Mouse (Mus musculus) cerebellum, postnatal 10 days (tissue): Measurements from ENCODE around the gene S1pr3.

Source experiments
- DNase-seq, 2 experiments: peaks; one replicate each; pipeline ENCODE4 v3.0.0; 2021; ENCODE audit warnings: mixed read lengths in 2 of 2

S1pr3 gene

DNA sequence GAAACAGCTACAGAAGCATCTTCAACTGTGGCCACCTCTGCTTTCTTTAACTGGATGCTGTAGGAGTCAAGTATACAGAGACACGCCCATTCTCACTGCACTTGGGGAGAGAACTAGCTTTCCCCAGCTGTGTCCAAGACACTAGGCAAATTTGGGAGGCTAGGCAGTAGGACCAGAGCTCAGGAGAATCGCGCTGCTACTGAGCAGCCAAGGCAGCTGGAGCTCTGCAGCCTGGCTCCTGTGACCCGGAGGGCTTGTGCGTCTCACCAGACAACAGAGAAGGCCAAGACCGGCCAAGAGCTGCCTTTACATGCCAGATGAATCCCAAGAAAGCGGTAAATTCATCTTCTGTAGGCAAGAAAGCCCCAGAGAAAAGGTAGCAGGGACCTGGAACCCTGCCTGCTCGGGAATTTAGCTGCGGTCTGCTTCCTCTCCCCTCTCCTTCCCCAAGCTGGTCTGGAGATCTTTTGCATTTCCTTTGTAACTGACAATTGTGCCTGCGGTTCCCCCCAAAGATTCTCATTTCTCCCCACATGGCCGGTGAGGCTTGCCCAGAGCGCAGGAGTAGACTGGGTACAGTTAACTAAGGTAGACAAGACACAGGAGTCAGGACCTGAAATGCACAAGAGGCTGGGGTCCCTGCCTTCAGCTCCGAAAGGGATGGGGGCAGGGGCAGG is 760 bp upstream of the S1pr3 start:
- no peak for DNase-seq

DNA sequence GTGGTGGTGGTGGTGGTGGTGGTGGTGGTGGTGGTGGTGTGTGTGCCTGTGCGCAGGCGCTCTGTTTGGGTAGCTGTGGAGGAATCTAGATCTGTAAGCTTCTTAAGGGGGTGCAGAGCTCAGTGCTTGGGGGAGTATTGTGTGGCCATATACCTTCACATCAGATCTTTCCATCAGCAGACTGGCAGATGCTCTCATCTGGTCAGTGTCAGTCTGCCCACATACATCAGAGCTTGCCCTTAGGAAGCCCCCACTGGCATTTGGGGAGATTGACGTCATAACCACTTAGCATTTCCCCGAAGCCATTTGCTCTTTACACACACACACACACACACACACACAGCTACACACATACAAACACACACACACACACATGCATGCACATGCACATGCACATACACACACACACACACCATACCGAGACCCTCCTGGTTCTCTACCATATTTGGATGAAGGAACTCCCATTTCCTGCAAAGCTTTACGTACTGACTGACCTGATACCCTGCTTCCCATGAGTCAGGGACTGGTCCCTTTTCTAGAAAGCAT is 1.6 kb downstream of the S1pr3 start:
- no peak for DNase-seq

- no peak for DNase-seq
These were observed 2.8 kb downstream of the S1pr3 start for GRCm38 (mm10) chr13:51411243-51411642.

- no peak for DNase-seq
These were observed 3.4 kb downstream of the S1pr3 start for GRCm38 (mm10) chr13:51411696-51412430.

DNA sequence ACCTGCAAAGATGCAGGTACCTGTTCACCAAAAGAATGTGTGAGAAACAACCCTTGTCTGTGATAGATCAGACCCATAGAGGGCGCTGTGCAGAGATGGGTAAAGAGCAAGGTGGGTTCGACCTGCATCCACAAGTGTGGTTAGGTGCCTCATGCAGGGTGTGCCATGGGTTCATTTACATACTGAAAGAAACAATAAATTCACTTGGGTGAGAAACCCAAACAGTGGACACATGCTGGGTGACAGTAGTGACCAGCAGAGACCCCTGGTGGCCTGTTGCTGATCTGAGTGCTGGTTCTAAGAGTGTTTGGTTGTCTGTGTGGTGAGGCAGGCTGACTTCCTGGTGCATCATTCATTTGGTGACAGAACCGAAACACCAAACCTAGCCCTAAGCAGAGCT is 5.0 kb downstream of the S1pr3 start:
- no peak for DNase-seq

DNA sequence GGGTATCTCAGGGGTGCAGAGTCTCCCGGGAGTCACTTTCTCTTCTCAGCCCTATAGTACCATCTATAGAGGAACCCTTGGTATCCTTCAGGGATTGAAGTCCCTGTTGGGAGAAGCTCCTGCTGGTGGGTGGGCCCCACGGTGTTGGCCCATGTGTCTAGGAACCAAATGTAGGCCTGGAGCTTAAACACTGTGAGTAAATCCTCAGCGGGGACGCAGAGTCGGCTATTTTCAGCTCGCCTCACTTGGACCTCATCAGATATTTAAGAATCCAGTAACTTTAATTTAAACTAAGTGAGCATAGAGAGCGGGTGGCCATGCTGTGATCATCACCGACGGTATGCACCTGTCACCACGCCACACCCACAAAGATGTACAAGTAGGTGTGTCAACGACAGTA is 8.3 kb downstream of the S1pr3 start:
- DNase-seq: no peak

GRCm38 (mm10) chr13:51417796-51418195 is 9.4 kb downstream of the S1pr3 start:
- DNase-seq: peak; percentile 40 to 43

- DNase-seq: peak; percentile 98 to 99
These were observed 10.0 kb downstream of the S1pr3 start for GRCm38 (mm10) chr13:51418268-51418941.

GRCm38 (mm10) chr13:51418942-51419451 is 10.6 kb downstream of the S1pr3 start:
- DNase-seq: peak; percentile 58 to 61

- DNase-seq: no peak
These were observed 11.1 kb downstream of the S1pr3 start for GRCm38 (mm10) chr13:51419501-51419900.

DNA sequence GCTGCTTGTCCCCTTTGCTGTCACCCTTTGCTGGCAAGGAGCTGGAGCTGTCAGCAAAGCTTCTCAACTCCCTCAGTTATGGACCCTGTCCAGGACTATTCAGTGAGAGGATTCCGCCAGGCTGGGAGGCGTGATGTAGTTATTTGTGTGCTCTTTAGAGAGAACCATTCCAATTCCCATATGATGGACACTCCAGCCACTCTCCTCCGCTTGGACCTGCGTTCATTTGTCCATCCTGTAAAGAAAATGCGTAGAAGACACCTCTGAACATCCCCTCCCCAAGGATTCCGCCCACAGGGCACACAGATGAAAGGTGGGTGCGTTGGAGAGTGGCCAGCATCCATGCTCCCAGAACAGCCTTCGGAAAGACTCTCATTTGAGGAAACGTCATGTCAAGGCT is 12.4 kb downstream of the S1pr3 start:
- no peak for DNase-seq

DNA sequence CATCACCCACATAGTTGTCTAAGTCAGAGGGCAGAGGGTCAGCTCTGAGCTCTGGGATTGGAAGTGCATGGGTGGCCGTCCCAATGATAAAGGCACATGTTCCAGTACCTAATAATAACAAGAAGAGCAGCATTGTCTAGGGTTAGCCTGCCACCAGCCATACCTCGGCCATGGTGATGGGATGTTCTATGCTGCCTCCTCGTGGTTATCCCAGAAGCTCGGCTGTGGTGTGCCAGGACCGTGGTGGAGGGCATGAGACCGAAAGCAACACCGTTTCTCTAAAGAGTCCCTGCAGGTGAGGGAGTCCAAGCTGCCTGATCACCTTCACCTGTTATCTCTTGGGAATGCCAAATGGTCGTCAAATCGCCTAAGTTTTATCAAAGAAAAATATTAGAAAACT is 15.2 kb downstream of the S1pr3 start:
- no peak for DNase-seq

GRCm38 (mm10) chr13:51424647-51425046 is 16.2 kb downstream of the S1pr3 start:
- peak; percentile 78 to 85 for DNase-seq

- DNase-seq: no peak
These were observed 17.4 kb downstream of the S1pr3 start for GRCm38 (mm10) chr13:51425662-51426443.

DNA sequence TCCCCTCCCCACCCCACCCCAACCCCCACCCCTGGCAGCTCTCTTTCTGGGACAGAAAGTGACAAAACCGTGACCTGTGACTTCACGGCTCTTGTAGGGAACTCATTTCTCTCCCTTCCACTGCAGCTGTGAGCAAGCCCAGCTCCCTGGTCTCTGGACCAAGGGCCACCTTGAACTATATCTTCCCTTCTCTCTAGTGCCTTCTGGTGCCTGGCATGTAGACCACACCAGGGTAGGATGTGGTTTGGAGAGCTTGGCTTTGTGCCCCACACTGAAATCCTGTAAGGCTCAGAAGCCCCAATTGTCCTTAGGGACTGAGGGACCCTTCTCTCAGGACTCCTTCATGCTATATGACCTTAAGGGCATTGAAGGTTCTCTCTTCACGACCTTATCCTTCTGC is 24.9 kb downstream of the S1pr3 start:
- DNase-seq: no peak

- DNase-seq: peak in 1 of 2 experiments; percentile 50
These were observed 26.0 kb downstream of the S1pr3 start for GRCm38 (mm10) chr13:51434460-51434859.

GRCm38 (mm10) chr13:51435146-51435545 is 26.7 kb downstream of the S1pr3 start:
- DNase-seq: no peak

- no peak for DNase-seq
These were observed 29.0 kb downstream of the S1pr3 start for GRCm38 (mm10) chr13:51437105-51438085.

DNA sequence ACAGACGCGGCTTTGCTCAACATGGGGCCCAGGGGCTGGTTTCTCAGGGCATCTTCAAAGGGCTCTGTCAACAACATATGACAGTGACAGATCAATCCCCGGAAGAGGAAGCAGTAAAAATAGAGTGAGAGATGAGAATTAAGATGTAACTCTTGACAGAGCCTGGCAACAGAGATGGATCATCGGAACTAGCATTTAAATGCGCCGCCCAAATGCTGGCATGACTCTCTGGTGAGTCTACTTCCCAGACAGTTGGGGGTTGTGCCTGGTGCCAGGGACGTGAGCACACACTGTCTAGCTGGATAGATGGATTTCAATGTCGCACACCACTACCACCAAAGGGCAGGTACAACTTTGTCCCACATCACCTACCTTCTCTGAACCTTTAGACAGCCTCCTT is 34.5 kb downstream of the S1pr3 start:
- peak; percentile 49 to 60 for DNase-seq

DNA sequence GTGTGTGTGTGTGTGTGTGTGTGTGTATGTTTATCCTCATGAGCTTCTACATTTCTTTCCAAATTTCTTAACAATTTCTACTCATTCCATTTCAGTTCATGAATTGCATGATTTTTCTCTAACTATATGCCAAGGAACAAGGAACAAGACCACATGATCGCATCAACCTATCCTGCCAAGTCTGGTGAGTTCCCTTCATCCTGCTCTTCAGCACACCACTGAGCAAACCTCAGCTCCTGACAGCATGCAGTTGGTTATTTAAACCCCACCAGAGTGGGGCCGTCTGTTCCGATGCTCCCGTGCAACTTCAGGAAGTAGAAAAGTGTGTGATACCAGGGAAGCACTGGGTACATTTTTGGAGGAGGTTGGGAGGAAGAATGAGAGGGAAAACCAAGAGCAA is 38.1 kb downstream of the S1pr3 start:
- no peak for DNase-seq

DNA sequence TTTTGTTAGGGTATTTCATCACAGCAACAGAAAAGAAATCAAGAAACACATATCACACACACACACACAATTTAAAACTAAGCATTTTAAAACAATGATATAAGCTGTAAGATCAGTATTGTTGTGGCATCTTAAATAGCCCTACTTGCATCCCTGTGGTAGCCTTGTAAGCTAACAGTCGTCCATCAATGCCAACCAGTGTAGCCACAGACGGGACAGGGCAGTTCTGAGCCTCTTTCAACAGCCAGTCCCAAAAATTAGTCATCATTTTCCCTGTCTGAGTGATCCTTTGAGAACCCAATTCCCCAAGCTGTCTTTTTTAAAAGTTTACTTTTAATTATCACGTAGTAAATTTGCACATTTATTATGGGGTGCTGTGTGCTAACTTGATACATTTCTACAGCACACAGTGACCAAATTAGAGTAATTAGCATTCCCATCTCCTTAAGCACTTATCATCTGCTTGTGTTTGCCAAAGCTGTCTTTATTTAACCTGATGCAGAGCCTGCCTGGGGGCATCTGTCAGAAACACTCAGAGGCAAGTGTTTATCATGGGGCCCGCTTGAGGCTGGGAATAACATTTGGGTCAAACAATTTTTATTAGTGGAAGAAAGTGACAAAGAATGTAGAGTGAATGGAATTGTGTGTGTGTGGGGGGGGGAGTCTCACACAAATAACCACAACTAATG is 47.9 kb downstream of the S1pr3 start:
- DNase-seq: no peak
